Comparison of ENCODE assay signal across 17 mouse cellular contexts in the genomic region with DNA sequence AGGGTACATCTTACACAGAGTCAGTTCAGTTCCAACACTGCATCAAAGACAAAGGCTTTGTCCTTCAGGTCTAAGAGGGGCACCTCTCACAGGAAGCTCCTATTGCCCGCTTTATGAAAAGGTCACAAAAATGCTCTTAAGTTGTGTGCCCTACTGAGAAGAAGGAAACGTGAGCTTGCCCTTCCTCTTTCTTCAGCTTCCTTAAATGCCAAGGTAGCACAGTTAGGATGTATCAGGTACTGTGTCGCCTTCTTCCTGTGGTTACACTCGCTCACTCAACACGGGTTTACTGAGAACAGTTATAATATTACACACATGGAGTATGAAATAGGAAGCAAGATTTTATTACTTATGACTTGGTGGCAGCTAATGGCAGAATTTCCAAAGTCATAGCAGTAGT. TPM values are rescaled to one million over a fixed set of nuclear protein-coding genes. Genes with fewer than 3 reads are reported as not detected.
"Had no signal": no experiment of that assay in that cellular context is flagged by ENCODE, and none has a peak within 500 bp of the region (broad histone marks: within the 10 kb centered on the region; RNA-seq: fewer than 3 reads in every experiment).

No protein-coding gene starts in this region.

- DNase-seq: forebrain, postnatal 0 days; gastrocnemius, postnatal 14 days; gastrocnemius, postnatal 36 days; heart, adult 18-20 months; heart, postnatal 10 days; kidney, adult 18-20 months; kidney, adult 8-10 months; kidney, postnatal 10 days; kidney, postnatal 25 days; kidney, postnatal 4 days; liver had no signal

- ATAC-seq: forebrain, postnatal 0 days; hindbrain, embryonic 16.5 days; inflammation-experienced regulatory T-cells, adult 6 months; intestine, embryonic 15.5 days; intestine, postnatal 0 days had no signal

RNA-seq across cellular contexts. Expression of a gene that starts 38.0 kb away (rescaled TPM):
- total RNA-seq: forebrain, postnatal 0 days; gastrocnemius, adult 18-20 months; gastrocnemius, postnatal 36 days; heart, postnatal 10 days; left cerebral cortex, postnatal 36 days had no signal
